ENCODE assay signal across 8 mouse cellular contexts in genomic region chr2:27425751-27426405, GRCm38 (mm10). TPM values are rescaled to one million over a fixed set of nuclear protein-coding genes. Genes with fewer than 3 reads are reported as not detected.
A peak's percentile ranks its signal among the peaks of the same experiment; 100 is the strongest.
DNase-seq lines count a peak whose midpoint lies in the region; ATAC-seq lines count a peak whose summit lies in the region.

No protein-coding gene starts in this region.

- peaks cover 25% of the 10 kb centered on the region for H3K4me1 ChIP-seq in neural tube, embryonic 11.5 days (ENCODE audit: control insufficient read depth, insufficient read depth, low read length)

- peak overlapping the region; percentile 97 for H3K4me2 ChIP-seq in neural tube, embryonic 11.5 days (ENCODE audit: low read depth)

- peak overlapping the region; percentile 91 for H3K27ac ChIP-seq in neural tube, embryonic 11.5 days (ENCODE audit: low read depth, low read length)

- intact Hi-C loops in heart, postnatal 14 days (cut with DNase I): no loop called here

- peak overlapping the region; percentile 96 for H3K9ac ChIP-seq in neural tube, embryonic 11.5 days (ENCODE audit: low read length)

- peak; percentile 44 for DNase-seq in ovary, postnatal 36 days (ENCODE audit: low spot score)
- no peak for DNase-seq in ovary, adult 18-20 months (ENCODE audit: low spot score)
- peak; percentile 68 for DNase-seq in embryo, embryonic 9.5 days (ENCODE audit: extremely low spot score)
- DNase-seq in heart, postnatal 14 days: peak; percentile 43 to 49
- DNase-seq in liver: peak; percentile 22
- DNase-seq in neural tube, embryonic 11.5 days (ENCODE audit: low spot score): peak; percentile 47
- DNase-seq in frontal cortex, adult 2 months (ENCODE audit: extremely low spot score in 1 of 2, low spot score in 1 of 2): no peak
- DNase-seq in urinary bladder, postnatal 25 days (ENCODE audit: low spot score): no peak

- H3K27me3 ChIP-seq in neural tube, embryonic 11.5 days (ENCODE audit: control insufficient read depth, insufficient read depth, low read length): no peaks in the 10 kb centered on the region

- no peaks in the 10 kb centered on the region for H3K9me3 ChIP-seq in neural tube, embryonic 11.5 days (ENCODE audit: control insufficient read depth, low read length)

- H3K36me3 ChIP-seq in neural tube, embryonic 11.5 days (ENCODE audit: control insufficient read depth, insufficient read depth, low read length): no peaks in the 10 kb centered on the region

- WGBS in neural tube, embryonic 11.5 days: under 1% methylated on average over 53 of the region's 60 CpGs

- H3K4me3 ChIP-seq in neural tube, embryonic 11.5 days (ENCODE audit: low read depth, low read length): peak overlapping the region; percentile 94

- peak; percentile 5; the same call in 1 of the 2 replicates for ATAC-seq in neural tube, embryonic 11.5 days (ENCODE audit: insufficient read depth, low FRiP score, low TSS enrichment)

RNA-seq across cellular contexts. Expression of gene Vav2, which starts 1.0 kb away (rescaled TPM):
- total RNA-seq in heart, postnatal 14 days (2021): 10 to 100 TPM; 14.4 to 15.0 TPM
- 15.0 and 17.3 TPM in 2 replicates for polyA plus RNA-seq in neural tube, embryonic 11.5 days (2014; fragmentation: Nextera tagmentation; extraction: Ambion mirVana)
- 18.7 and 19.2 TPM in 2 replicates for polyA plus RNA-seq in frontal cortex, adult 2 months (2012; rRNA removed)

RNA-seq across cellular contexts. Expression of gene Brd3os, which starts 16.2 kb away (rescaled TPM):
- 1 to 10 TPM; 1.2 TPM for total RNA-seq in heart, postnatal 14 days (2021)
- polyA plus RNA-seq in neural tube, embryonic 11.5 days (2014; fragmentation: Nextera tagmentation; extraction: Ambion mirVana): 15.8 and 16.2 TPM in 2 replicates
- polyA plus RNA-seq in frontal cortex, adult 2 months (2012; rRNA removed): 40.8 and 44.4 TPM in 2 replicates

Comparison
In these comparisons a context has a peak if more than half of its experiments do, and no peak if none do; other contexts are left out.
1. DNase-seq: peak in ovary, postnatal 36 days (single experiment), embryo, embryonic 9.5 days (single experiment), heart, postnatal 14 days (2 of 2), liver (single experiment) and neural tube, embryonic 11.5 days (single experiment); none in ovary, adult 18-20 months (single experiment), frontal cortex, adult 2 months (0 of 2) and urinary bladder, postnatal 25 days (single experiment).